Mouse (Mus musculus) cerebellum, adult 11-12 months (tissue): ENCODE data around the gene 1700029F12Rik.
A peak's percentile ranks its signal among the peaks of the same experiment; 100 is the strongest.

ENCODE experiments used
- DNase-seq: peaks from one replicate; pipeline ENCODE4 v3.0.0; 2022

The 1700029F12Rik gene

DNA sequence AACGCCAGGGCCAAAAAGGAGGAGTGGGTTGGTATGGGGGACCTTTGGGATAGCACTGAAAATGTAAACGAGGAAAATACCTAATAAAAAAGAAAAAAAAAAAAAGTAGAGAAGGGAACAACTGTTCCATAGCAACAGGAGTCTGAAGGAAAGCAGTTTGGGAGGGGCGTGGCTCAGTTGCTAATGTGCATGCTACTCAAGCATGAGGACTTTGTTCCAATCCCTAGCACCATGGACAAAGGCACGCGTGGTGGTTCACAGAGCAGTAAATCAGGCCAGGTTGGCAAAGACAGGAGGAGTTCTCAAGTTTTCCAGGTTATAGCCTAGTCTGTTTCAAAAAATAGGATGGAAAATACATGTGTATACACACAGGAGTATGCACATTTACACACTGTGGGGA lies 14.0 kb downstream of the 1700029F12Rik start:
- no peak for DNase-seq

DNA sequence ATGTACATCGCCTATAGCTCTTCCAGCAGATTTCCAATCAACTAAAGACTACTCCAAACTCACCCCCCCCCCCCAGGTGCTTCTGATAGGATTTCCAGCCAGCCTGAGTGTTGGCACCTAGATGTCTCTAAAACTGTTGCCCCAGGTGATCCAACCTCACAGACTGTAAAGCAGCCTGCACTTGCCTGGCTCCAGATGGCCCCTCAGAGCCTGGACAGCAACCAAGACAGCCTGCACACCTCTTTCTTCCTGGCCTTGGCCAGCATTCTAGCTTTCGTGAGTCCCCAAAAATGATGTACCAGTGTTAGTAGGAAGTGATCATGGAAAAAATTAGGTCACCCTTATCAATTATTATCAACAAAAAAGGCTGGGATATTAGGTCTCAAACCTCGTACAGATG lies 16.5 kb downstream of the 1700029F12Rik start:
- peak; percentile 67 for DNase-seq

DNA sequence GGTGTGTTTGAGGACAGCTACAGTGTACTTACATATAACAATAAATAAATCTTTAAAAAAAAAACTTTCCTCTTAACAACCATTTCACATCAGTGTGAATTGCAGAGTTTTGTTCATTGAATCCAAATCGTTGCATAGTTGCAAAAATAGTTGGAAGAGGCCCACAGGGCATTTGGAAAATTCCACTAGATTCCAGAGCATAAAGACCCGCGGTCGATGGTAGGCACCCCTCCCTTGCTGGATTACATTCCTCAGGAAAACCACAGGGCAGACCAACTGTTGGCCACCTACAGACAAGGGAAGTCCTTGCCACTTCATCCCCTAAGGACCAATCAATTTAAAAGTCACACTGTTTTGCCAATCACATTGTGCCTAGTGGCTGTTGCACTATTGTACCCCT lies 19.8 kb downstream of the 1700029F12Rik start:
- DNase-seq, result no peak

DNA sequence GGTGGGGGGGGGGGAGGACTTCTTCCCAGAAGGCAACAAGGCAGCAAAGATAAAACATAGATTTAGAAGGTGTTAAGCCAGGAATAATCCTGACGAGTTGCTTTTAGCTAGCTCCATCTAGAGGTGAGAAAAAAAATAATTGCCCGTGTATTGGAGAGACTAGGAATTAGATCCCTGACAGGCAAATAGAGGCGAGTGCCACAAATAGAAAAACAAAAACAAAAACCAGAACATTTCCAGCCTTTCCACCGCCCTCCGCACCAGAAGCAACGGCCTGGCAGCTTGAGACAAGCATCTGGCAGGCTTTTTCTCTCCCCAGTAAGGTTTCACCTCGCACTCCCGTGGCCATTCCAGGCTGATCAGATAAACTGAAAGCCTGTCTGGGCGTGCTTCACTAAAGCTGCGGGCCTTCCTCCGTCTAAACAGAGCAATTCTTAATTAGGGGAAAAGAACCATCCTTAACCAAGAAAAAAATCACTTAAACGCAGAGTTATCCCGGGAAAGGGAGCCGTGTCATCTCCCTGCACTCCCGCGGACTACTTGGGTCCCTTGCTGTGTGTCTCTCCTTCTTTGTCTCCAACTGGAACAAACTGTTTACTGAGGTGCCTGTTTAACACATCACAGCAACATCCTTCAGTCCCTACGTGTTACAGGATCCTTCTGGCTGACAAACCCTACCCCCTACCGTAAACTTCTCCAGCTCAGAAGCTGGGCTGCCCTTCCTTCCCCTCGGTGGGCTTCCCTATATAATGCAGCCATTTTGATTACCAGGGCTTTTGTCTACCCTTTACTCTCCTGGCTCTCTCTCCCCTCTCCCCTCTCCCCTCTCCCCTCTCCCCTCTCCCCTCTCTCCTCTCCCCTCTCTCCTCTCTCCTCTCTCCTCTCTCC lies 25.7 kb downstream of the 1700029F12Rik start:
- DNase-seq, result no peak

DNA sequence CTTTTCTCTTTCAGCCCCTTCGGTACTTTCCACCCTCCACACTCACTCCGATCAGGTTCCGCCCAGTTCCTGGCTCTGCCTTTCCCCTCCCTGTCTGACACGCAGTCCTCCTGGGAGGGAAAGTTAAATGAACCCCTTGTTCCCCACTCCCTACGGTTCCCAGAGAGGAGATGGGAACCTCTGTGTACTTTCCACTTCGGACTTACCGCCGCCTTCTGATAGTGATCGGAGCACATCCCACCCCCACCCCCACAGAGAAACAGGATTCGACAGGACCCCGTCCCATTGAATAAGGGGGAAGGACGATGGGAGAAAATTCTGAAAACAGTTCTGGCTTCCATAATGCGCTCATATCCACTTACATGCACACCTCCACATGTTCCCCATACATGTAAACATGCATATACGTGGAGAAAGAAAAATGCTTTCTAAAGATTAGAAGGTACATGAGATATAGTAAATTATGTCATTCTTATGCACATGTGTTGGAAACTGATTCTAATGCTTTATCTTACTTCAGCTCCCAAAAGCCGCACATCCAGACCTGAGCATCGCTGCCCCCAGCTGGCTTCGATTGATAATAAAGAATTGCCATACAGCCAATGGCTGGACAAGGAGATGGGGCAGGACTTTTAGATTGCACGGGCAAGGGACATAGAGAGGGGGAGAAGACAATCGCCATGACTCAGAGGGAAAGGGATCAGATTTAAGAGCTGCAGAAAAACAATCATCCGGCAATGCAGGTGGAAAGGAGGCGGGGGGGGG lies 26.5 kb downstream of the 1700029F12Rik start:
- no peak for DNase-seq

DNA sequence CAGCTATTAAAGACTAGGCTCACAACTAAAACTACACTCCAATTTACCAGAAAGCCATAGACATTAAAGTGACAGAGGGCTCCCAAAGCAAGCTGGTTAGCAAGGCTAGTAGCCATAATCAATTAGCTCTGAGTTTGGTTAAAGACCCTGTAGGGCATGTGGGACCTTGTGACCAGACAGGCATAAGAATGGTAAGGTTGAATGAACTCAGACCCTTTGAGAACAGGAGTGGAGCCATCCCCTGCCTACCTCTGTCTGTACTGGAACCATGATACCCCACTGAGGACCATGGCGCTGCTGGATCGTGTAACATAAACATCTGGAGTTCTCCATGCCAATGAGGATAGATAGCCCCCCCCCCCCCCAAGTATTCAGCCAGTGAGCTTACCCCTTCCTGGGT lies 27.4 kb downstream of the 1700029F12Rik start:
- no peak for DNase-seq

DNA sequence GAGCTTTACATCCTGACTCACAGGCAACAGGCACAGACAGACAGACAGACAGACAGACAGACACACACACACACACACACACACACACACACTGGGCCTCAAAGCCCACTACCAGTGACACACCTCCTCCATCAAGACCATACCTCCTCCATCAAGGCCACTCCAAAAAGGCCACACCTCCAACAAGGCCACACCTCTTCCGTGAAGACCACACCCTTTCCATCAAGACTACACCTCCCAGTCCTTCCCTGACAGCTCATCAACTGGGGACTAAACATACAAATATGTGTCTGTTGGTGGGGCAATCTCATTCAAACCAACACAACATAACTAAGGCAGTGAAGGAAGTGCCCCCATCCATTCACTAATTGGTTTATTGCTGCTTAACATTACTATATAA lies 37.1 kb downstream of the 1700029F12Rik start:
- no peak for DNase-seq

DNA sequence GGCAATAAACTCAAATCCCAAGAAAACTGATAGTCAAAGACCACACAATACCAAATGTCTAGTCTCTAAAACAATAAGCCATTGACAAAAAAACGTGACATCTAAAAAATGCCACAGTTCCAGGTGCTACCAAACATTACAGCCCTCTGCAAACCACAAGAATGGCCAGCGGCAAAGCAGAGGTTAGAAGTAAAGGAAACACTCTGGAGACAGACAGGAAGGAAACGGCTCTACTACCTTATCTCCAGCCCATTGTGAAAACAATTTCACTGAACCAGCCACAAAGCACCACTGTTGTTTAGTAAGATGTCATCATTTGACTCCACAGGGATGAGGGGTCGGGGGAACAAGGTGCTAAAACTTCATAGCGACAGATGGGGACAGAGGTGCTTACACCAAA lies 38.9 kb downstream of the 1700029F12Rik start:
- no peak for DNase-seq

DNA sequence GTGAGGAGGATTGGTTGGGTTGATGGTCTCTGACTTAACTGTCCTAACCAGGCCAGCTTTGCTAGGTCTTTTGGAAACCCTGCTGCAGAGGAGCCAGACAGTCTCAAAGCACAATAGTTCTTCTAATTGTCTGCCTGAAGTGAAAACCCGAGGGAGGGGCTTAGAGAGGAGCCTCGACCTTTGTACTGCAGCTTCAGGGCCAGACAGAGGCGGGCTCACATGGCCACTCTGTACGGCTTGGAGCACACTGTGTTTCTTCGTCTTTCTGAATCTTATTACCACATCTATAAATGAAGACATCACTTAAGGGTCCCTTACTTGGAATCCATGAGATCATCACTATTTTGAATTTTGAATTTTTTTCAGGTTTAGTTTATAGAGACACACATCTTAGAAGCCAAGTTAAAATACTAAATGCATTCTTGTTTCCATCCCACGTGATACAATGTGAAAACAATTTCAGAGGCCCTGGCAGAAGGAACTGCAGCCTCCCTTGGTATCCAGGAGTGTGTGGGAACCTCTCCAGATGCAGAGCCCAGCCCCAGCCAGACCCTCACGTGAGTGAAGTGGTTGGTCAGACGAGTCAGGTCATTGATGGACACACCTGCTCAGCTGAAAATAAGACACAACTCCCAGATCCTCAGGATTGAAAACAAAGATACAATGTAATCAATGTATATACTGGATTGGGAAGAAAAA lies 40.7 kb downstream of the 1700029F12Rik start:
- DNase-seq, result no peak

DNA sequence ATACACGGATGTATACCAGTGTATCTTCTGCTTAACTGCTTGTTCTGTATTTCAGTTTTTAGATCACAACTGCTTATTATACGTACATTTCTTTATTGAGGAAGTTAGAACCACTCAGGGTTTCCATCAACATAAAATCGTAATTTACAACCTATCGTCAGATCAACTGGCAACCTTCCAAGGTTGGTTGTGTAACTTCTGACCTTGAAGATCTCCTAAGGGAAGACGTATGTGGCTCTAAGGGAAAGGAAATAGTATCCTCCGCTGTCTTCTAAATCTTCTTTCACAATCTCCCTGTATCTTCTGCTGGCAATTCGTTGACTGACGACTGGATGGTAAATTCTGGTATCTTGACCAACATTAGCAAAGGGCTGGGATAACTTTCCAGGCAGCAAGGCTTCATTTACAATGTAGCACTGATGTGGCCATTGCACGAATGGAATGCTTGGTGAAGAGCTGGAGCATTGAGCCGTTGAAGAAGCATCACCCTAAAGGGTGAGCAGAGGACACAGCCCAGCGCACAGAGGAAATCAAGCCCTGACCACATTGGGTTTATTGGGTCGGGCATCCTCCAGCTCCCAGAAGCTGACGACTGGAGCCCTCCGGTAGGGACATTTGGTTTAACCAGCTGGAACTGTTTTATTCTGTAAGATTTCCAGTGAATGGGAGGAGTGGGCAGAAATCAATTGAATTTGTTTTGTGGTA lies 43.4 kb downstream of the 1700029F12Rik start:
- DNase-seq, result no peak

DNA sequence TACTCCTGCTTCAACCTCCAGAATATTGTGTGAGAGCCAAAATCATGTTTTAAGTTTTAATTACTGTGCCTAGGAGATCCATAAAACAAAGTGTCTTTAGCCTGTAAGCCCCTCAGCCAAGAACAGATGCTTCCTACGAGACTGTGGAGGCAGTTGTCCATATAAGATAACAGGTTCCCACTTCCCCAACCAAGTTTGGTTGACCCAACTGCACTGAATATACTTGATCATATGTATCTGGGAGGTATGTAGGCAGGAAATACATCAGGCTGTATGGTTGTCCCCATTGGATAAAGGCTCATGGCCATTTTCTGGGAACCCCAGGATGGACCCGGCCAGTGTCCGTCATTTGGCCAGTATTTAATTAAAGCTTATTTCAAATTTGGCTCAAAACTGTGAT lies 44.1 kb downstream of the 1700029F12Rik start:
- DNase-seq, result no peak

DNA sequence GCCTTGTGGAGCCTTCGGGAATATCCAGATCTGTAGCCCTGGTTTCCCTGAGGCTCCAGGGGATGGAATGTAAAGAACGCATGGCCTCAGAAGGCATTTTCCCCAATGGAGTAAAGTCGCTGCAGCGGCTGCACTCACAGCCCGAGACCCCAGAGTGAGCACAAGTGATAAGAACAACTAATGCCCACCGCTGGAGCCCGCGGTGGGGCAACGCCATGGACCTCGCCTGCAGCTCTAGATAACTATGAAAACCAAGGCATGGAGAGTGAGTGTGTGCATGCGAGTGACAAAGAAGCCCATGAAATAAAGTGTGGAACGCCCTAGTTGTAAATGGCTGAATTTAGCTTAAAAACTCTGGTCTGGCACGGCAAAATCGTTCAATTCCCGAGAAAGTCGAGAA lies 45.0 kb downstream of the 1700029F12Rik start:
- no peak for DNase-seq

DNA sequence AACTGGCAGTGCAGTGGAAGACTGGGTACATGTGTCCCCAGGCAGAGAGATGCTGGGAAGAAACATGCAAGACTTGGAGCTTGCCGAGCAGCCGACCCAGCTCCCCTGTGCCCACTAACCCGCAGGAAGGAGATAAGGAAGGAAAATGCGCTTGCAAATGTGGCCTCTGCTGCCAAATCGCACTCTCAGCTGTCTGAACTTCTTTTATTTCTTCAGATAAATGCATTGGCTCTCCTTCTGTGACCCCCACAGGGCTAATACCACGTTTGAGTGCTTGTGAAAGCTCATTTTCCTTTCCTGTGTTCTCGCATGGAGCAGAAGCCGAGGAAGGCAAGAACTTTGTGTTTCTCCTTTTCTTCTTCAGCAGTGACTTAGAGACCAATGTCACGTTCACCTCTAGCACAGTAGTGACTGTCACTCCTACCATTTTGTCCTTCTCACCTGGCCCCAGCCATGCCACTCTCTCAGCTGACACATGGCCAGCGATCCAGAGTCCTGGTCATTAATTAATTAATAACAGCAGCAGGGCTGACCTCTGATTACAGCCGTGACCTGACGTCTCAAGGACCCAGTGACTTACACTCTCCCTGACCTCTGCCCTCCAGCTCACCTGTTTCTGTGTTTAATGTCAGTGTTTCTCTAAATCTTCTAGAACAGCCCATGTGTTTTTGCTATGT lies 48.4 kb downstream of the 1700029F12Rik start:
- DNase-seq, result no peak

DNA sequence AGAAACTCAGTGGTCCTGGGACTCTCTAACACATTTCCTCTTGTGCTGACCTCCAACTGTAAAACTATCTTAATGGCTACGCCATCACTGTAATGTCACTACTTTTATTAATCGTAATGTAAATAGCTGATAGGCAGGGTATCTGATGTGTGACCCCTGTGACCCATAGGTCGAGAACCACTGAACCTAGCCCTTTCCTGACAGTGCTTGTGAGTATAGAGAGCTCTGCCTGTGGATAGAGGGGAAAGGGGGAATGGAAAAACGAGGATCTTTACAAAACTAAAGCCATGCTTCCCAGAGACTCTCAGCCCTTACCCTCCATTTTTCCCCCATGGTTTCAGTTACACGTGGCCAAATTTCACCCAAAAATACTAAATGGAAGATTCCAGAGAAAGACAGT lies 49.5 kb downstream of the 1700029F12Rik start:
- DNase-seq, result no peak

DNA sequence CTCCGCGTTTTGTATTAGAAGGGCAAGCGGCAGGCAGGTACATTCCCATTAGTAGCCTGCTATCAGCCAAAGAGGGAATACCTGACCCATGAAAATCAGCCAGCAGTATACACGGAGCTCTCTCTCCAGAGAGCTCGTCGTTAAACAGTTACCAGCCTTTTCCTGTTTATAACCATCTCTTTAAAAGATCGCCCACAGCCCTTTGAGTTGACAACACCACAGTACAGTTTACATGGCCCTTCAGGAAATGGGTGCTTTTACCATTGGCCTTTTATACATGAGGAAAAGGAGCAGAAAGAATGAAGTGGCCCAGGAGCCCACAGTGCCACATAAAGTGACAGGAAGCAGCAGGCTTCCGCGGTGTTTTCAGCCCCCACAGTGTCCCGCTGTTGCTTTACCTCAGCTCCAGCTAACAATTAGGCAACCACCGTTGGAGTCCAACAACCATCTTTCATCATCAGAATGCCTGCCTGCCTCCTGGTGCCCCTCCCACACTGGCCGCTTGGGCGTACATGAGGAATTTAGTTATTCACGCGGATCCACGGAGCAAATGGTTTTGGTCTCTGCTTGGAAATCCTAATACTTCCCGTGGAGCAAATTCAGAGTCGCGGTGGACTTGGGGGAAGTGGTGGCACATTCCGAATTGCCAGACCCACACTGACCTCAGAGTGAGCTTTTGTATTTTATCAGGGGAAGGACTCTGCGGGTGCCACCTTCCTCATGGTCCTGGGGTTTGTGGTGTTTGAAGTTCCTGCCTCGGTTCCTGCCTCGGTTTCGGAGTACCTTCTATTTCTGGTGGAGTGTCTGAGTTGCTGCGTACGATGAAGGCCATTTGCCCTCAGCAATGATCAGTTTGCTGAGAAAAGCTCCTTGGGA lies 50.7 kb downstream of the 1700029F12Rik start:
- no peak for DNase-seq

DNA sequence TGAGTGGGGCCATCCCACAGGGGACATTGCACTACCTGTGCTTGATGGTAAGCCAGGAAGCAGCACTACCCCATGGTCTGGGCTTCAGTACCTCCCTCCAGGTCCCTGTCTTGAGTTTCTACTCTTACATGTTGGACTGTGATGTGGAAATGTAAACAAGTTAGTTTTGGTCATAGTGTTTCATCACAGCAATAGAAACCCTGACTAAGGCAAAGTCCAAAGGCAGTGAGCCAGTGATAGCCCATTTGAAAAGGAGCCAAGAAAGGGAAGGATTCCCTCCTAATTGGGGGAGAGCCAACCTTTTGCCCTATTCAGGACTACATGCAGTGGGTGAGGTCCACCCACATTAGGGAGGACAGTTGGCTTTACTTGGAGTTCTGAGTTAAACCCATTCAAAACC lies 53.6 kb downstream of the 1700029F12Rik start:
- no peak for DNase-seq

DNA sequence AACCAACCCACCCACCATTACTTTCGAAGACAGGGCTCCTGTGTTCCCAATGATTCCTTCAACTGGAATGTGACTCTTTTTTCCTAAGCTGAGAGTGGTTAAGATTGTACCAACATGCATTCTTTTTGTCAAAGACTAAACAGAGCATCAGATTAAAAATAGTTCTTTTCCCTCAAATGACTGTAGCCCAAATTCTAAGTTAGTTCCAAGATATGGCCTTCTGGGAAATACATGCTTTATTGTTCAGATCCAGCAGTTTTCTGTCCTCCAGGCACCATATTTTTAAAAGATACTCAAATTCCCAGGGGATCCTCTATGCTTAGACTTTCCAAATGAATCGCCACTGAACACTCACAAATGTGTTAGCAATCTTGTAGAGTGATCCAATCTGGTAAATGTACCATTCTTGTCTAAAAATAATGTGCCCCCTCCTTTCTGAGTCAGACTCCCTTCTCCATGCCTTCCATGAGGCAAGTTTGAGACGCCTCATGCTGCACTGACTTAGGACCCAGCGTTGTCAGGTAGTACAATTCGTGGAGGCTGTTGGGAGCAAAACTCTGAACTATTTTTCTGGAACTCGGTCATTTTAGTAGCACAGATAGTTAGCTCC lies 57.1 kb downstream of the 1700029F12Rik start:
- no peak for DNase-seq

DNA sequence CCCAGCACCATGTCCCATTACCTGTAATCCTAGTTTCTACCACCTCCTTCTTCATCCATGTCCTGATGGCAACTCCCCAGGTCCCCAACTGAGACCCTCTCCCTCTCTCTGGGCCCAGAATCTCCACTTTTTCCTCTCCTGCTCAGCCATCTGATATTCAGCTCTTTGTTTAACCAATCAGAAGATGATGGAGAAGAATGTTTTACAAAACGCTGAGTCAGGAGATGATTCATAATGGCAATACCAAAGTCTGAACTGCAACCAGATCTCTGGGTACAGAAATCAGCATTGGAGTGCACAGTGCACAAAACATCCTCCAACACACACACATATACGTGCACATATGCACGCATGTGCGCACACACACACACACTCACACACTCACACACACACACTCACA lies 60.8 kb downstream of the 1700029F12Rik start:
- DNase-seq, result no peak
